Mouse (Mus musculus): ENCODE data around the gene Ttc9c.

Ttc9c gene

DNA sequence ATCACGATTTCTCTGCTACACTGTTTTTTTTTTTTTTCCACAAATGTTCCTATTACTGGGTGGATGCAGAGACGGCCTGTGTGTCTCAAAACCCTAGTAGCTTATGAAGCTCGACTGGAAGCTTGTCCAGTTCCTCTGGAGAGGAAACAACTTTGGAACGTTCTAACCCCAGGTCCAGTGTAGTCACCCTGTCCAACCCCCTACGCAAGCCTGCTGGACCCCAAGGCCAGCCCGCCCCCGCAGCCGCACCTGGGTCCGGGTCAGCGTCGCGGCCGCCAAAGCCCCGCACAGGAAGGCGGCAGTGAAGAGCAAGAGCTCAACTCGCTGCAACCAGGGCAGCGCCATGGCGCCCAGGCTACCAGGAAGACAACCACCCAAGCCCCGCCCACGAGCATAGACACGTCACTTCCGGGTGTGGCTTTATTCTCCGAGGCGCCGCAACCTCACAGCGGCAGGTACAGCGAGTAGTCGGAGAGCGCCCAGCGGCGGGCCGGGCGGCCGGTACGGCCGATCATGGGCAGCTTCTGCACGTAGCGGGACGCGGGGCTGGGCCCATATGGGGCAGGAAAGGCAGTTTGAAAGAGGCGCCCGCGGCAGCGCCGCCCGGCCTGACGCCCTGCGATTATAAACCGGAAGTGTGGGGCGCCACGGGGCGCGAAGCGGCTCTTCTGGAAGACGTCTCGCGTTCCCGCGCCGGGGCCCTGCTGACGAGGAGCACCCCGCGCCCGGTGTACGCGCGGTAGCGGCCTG is 44.9 kb downstream of the Ttc9c start, which contains the start of gene Tmem179b:
TSS of gene Tmem179b (minus strand) at position 382 of the 750 bp plus-strand sequence.
- peak; percentile 94 for DNase-seq (ENCODE audit: low read depth, low spot score)

DNA sequence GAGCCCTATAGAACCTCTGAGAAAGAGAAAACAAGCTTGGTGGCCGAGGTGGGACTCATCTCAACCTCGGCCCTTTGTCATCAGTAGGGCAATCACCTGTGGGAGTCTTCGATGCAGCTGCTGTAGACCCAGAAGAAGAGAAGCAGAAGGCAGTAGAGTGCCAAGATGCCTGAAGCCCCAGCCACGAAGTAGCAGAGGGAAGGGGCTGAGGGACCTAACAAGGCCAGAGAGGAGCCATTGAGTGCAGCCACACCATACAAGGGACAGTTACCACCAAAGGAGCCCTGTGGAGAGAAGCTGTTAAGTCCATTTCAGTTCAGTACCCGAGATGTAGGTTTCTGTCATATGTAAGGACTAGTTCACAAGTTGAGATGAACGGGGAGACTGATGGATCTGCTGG is 45.7 kb downstream of the Ttc9c start:
- DNase-seq (ENCODE audit: low read depth, low spot score), result no peak

DNA sequence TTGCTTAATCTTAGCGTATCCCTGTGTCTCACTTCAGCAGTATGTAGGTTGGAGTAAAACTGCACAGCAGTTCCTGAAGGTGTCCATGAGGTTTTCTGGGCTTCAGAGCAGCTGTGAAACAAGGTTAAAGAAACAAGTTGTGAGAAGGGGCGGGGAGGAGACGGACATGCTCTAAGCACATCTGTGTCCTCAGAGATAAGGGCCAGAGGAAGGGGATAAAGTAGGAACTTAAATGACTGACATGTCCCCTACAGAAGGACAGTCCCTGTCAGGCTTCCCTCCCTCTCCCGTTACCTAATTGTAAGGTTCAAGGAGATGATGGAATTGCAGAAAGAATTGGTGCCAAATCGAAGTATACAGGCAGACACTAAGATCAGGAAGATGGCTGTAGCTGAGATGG is 46.1 kb downstream of the Ttc9c start:
- no peak for DNase-seq (ENCODE audit: low read depth, low spot score)

DNA sequence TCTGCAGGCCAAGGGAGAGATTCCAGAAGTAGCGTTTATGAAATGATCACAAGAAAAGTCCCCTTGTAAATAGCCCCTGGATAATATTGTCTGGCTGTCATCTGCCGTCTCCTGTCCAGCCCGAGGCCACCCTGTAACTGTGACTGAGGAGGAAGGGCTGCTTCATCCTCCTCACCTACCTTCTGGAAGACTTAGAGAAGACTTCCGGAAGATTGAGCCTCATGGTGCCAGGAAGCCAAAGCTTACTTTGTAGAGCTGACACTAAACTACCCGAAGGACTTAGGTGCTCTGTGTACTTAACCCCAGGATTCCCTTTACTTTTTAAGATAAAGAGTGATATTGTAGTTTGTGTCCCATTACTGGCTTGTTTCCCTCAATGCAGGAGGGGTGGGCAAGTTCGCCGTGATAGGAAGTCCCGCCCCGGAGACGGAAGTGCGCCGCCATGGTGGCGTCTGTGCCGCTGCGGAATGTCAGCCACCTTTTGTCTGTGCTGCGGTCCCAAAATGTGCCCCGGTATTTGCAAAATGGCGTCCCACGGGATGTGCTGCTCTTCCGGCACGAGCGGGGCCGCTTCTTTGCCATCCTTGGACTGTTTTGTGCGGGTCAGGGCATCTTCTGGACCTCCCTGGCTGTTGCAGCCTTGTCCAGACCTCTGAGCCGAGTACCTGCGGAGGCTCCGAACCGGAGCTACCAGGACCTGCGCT is 48.4 kb downstream of the Ttc9c start, which contains the start of gene Tmem223:
TSS of gene Tmem223 (plus strand) at position 430 of the 704 bp plus-strand sequence.
- peak; percentile 73 for DNase-seq (ENCODE audit: low read depth, low spot score)

DNA sequence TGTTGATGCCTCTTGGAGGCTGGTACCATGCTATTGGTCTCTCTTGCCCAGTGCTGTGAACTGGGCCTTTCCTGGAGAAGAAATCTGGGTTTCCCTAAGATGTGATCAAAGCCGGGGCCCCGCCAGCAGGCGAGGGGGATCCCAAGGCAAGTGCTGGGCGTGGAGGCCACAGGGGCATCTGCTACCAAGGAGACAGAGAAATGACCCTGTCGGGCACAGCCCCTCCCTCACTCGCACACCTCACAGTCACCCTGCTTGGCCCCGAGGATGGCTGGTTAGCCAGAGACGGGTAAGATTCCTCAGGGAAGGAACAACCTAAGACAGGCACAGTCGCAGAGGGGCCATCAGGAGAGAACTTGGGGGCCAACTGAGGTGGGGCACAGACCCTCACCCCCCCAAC is 53.6 kb downstream of the Ttc9c start:
- DNase-seq (ENCODE audit: low read depth, low spot score), result no peak

DNA sequence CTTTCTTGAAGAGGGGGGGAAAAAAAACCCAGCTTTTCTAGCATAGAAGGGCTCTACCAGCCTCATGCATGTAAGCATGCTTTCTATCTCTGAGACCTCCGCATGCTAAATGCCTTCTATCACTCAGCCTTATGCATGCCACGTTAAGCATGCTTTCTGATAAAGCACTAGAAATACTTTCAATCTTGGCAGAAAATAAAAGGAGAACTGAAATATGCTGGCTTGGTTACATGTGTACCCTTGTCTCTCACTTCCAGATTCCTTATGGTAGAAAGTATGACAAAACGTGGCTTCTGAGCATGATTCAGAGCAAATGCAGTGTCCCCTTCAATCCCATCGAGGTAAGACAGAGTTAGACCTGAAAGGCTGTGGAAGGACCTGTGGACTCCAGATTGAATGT is 55.9 kb downstream of the Ttc9c start:
- DNase-seq (ENCODE audit: low read depth, low spot score), result no peak

DNA sequence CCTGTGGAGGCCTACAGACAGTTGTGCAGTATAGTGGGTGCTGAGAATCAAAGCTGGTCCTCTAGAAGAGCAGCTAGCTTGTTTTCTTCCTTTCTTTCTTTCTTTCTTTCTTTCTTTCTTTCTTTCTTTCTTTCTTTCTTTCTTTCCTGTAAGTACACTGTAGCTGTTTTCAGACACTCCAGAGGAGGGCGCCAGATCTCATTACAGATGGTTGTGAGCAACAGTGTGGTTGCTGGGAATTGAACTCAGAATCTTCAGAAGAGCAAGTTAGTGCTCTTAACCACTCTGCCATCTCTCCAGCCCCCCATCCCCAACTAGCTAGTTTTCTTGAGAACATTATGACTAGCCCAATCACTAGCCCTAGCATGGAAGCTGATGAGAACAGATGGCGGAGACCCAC is 58.4 kb downstream of the Ttc9c start:
- DNase-seq (ENCODE audit: low read depth, low spot score), result no peak
